Mouse (Mus musculus): ENCODE results near the gene Ptprr.

GRCm38 (mm10) chr10:116261559-116261958 lies 243.5 kb downstream of the Ptprr start:
- TF ChIP-seq POLR2A (IDR thresholded peaks at IDR 0.05; ENCODE audit: control insufficient read depth, low read depth, low read length) = no peak
- TF ChIP-seq CTCF (IDR thresholded peaks at IDR 0.05; ENCODE audit: control insufficient read depth, insufficient read depth, insufficient replicate concordance, low read depth, low read length) = no peak
